Mouse (Mus musculus): Measurements from ENCODE around the gene Mtcl1. TPM values are rescaled to one million over a fixed set of nuclear protein-coding genes. Genes with fewer than 3 reads are reported as not detected.

The Mtcl1 gene
- total and polyA plus RNA-seq, 3 experiments = not detected

GRCm38 (mm10) chr17:66407833-66408232 lies 41.7 kb downstream of the Mtcl1 start:
- no peaks in the 10 kb centered on the region for H3K36me3 ChIP-seq (replicated peaks in 1 of 2; ENCODE audit: control insufficient read depth in 1 of 2, insufficient read depth in 1 of 2, low read length in 1 of 2)
- in situ Hi-C loops (cut with MboI; ENCODE audit: low pct_ligation_motif_present, low pct_unique_long_range_greater_than_20kb, low sequenced_read_pairs) = no loop called here
- TF ChIP-seq USF1 (IDR thresholded peaks at IDR 0.05; ENCODE audit: low read depth, low read length) (no peak), CHD2 (IDR thresholded peaks at IDR 0.05; ENCODE audit: low read length) (no peak), NRF1 (IDR thresholded peaks at IDR 0.05; ENCODE audit: low read depth, low read length) (no peak), KAT2A (IDR thresholded peaks at IDR 0.05; ENCODE audit: insufficient replicate concordance, low read length) (no peak), ZKSCAN1 (IDR thresholded peaks at IDR 0.05; ENCODE audit: borderline replicate concordance, low read depth, low read length) (no peak), SMC3 (IDR thresholded peaks at IDR 0.05; ENCODE audit: low read depth, low read length) (no peak), TBP (conservative IDR thresholded peaks at IDR 0.05; ENCODE audit: low read depth, low read length) (no peak), JUN (IDR thresholded peaks at IDR 0.05; ENCODE audit: insufficient read depth, low read depth, low read length) (no peak), ETS1 (conservative IDR thresholded peaks at IDR 0.05; ENCODE audit: low read depth, low read length) (no peak), RAD21 (IDR thresholded peaks at IDR 0.05; ENCODE audit: low read depth, low read length) (no peak)
- DNase-seq (ENCODE audit: extremely low read depth) = no peak
- no peak overlapping the region for H3K4me3 ChIP-seq (replicated peaks in 1 of 3; ENCODE audit: low read depth in 2 of 3, low read length in 2 of 3, poor library complexity in 1 of 3)
- no peaks in the 10 kb centered on the region for H3K27me3 ChIP-seq (replicated peaks)
- dilution Hi-C loops (cut with MboI; ENCODE audit: extremely low pct_ligation_motif_present, extremely low pct_unique_long_range_greater_than_20kb, low sequenced_read_pairs) = no loop called here
- no peaks in the 10 kb centered on the region for H3K79me2 ChIP-seq (replicated peaks; ENCODE audit: control insufficient read depth, extremely low read depth, insufficient read depth, poor library complexity, severe bottlenecking)
- H3K9ac ChIP-seq (ENCODE audit: insufficient read depth, low read depth) = no peak overlapping the region
- H3K27ac ChIP-seq (ENCODE audit: insufficient read depth, low read depth) = no peak overlapping the region
- H3K4me1 ChIP-seq (ENCODE audit: control insufficient read depth in 1 of 2, insufficient read depth in 2 of 2) = no peaks in the 10 kb centered on the region
- H3K9me3 ChIP-seq (replicated peaks; ENCODE audit: low read length) = peaks cover 61% of the 10 kb centered on the region
- no peak overlapping the region for H3K4me2 ChIP-seq (ENCODE audit: insufficient read depth, low read depth, poor library complexity, severe bottlenecking)

GRCm38 (mm10) chr17:66405601-66406000 lies 43.9 kb downstream of the Mtcl1 start:
- Histone ChIP-seq H3K4me3 (replicated peaks in 1 of 3; ENCODE audit: low read depth in 2 of 3, low read length in 2 of 3, poor library complexity in 1 of 3) (no peak overlapping the region), H3K79me2 (replicated peaks; ENCODE audit: control insufficient read depth, extremely low read depth, insufficient read depth, poor library complexity, severe bottlenecking) (no peaks in the 10 kb centered on the region), H3K4me2 (ENCODE audit: insufficient read depth, low read depth, poor library complexity, severe bottlenecking) (no peak overlapping the region), H3K4me1 (ENCODE audit: control insufficient read depth in 1 of 2, insufficient read depth in 2 of 2) (no peaks in the 10 kb centered on the region), H3K9ac (ENCODE audit: insufficient read depth, low read depth) (no peak overlapping the region), H3K27me3 (replicated peaks) (no peaks in the 10 kb centered on the region), H3K27ac (ENCODE audit: insufficient read depth, low read depth) (no peak overlapping the region), H3K36me3 (replicated peaks in 1 of 2; ENCODE audit: control insufficient read depth in 1 of 2, insufficient read depth in 1 of 2, low read length in 1 of 2) (no peaks in the 10 kb centered on the region), H3K9me3 (replicated peaks; ENCODE audit: low read length) (peaks cover 53% of the 10 kb centered on the region)
- dilution Hi-C loops (cut with MboI; ENCODE audit: extremely low pct_ligation_motif_present, extremely low pct_unique_long_range_greater_than_20kb, low sequenced_read_pairs) = no loop called here
- DNase-seq (ENCODE audit: extremely low read depth) = no peak
- no peak for TF ChIP-seq RAD21 (IDR thresholded peaks at IDR 0.05; ENCODE audit: low read depth, low read length)
- TF ChIP-seq NRF1 (IDR thresholded peaks at IDR 0.05; ENCODE audit: low read depth, low read length) = no peak
- no peak for TF ChIP-seq BHLHE40 (IDR thresholded peaks at IDR 0.05; ENCODE audit: low read depth, low read length)
- no peak for TF ChIP-seq JUN (IDR thresholded peaks at IDR 0.05; ENCODE audit: insufficient read depth, low read depth, low read length)
- TF ChIP-seq SMC3 (IDR thresholded peaks at IDR 0.05; ENCODE audit: low read depth, low read length) = no peak
- TF ChIP-seq PAX5 (IDR thresholded peaks at IDR 0.05; ENCODE audit: low read length) = no peak
- no peak for TF ChIP-seq MYC (IDR thresholded peaks at IDR 0.05; ENCODE audit: low read depth, low read length)
- no peak for TF ChIP-seq TCF12 (IDR thresholded peaks at IDR 0.05; ENCODE audit: low read depth, low read length)
- in situ Hi-C loops (cut with MboI; ENCODE audit: low pct_ligation_motif_present, low pct_unique_long_range_greater_than_20kb, low sequenced_read_pairs) = no loop called here

Data from CH12.LX (cell line).